Mouse (Mus musculus) ZHBTc4 (cell line): ENCODE measurements at regions not wholly inside any gene's neighbourhood (a gene's known extent, or its start where the extent isn't known, plus 50 kb on each side); places are given as distances from the start of the nearest gene placed in this dataset.

ENCODE experiments used
- DNase-seq: peaks from one replicate; pipeline ENCODE4 v3.0.0-alpha.2; 2011; ENCODE audit warnings: low read depth, low spot score

DNA sequence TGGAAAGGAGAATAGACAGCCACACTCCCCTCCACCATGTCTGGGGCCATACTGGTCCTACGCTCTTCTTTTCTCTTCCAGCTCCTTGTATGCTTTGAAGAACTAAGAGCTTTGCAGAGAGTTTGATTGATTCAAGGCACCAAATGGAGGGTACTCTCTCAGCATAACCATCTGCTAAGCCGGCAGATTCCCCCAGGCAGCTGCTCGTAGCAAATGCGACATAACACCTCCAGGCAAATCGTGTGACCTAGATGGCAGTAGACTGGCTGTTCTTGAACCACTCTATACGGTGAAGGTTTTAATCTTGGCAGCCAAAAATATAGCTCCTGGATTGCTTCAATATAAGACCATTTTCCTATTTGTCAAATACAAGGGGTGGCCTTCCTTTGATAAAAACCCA lies 191.8 kb upstream of the Pabpc6 start:
- no peak for DNase-seq

- no peak for DNase-seq
Observed at GRCm38 (mm10) chr17:9848559-9849357, 179.2 kb upstream of the Pabpc6 start.

DNA sequence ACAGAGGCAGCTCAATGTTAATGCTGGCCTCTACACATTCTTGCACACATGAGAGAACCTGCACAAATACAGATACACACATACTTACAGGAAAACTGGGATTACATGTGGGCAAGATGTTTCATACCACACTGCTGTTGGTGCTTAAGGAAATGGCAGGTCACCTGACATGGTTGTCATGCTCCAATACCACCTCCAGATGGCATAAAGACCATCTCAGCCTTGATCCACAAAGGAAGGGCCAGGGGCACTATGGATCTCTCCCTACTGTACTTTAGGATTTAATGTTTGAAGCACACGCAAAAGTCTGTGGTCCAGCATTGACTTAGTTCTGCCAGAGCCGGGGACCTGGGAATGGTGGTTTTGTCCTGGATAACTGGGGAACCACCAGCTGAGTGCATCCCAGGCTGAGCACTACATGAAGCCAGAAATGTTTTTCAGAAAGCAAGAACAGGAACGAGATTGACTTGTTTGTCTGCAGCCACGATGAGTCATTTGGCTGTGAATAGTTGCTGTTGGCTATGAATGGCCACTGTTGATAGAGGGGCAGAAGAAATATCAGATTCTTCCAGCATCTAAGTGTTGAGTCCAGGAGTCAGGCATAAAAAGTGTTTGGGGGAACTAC lies 176.0 kb upstream of the Pabpc6 start:
- no peak for DNase-seq

GRCm38 (mm10) chr17:9841103-9841502 lies 171.6 kb upstream of the Pabpc6 start:
- DNase-seq: no peak

GRCm38 (mm10) chr17:9839256-9839655 lies 169.7 kb upstream of the Pabpc6 start:
- DNase-seq: no peak

DNA sequence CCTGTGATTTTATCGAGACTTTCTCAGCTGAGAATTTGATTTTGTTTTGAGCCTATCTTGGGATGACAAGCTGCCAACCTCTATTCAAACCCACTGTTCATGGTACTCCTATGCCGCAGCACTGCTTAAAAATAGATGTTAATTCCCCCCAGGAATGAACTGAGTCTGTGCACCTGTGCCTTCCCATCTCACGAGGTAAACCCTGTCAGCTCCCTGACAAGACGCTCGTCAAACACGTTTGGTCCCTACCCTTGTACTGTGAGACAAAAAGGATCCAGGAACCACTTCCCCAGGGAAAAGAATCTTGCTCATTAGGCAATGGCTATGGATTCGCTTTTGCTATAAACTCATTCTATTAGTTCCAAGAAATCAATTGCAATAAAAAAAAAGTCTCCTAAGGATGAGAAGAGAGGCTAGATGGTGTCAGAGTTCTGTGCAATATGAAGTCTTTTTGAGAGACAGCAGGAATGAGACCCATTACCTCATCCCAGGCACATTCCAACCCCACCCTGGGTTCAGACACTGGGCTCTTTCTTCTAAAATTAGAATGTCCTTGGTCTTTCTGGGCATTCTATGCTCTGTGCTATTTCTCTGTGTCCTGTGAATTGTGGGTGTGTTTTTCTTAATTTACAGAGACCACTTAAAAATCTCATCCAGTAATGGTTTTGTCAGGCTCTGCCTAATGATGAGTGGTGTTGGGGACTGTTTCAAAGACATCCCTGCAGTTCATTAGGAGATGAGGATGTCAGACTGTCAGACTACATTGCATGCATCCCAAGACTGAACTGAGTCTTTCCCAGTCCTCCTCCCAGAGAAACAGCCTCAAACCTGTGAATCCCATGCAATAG lies 167.7 kb upstream of the Pabpc6 start:
- peak; percentile 13 for DNase-seq

DNA sequence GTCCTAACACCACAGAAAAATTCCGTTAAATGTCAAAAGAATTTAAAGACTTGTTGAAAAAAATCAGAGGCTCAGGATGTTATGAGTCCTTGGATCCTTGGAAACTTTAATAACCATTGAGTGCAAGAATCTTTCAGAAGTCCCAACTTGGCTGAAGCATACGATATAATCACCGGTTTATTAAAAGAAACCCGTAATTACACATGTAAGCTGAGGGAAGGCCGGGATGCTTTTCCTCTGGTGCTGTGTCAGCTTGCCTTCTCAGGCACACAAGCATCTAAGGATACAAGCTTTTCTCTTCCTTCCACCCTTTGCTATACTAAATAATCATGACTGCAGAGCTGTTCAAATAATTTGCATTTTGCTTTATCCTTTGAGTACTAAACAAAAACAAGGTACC lies 160.4 kb upstream of the Pabpc6 start:
- no peak for DNase-seq

- no peak for DNase-seq
Observed at GRCm38 (mm10) chr17:9821358-9821757, 151.8 kb upstream of the Pabpc6 start.

DNA sequence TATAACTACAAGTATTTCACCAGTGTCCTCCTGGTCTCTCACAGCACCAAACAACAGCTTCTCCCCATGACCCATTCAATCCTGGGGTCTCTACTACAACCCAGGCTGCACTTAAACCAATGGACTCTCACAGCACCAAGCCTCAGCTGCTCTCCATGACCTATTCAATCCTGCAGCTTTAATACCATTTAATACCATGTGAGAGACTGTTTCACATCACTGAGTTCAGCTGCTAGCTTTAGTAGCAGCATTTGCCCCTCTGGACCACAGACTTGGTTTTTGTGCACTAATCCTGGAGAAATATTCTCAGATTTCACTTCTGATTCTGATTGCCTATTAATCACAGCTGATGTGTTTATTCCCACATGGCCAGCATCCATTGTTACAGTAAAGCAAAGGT lies 147.5 kb upstream of the Pabpc6 start:
- DNase-seq: no peak

DNA sequence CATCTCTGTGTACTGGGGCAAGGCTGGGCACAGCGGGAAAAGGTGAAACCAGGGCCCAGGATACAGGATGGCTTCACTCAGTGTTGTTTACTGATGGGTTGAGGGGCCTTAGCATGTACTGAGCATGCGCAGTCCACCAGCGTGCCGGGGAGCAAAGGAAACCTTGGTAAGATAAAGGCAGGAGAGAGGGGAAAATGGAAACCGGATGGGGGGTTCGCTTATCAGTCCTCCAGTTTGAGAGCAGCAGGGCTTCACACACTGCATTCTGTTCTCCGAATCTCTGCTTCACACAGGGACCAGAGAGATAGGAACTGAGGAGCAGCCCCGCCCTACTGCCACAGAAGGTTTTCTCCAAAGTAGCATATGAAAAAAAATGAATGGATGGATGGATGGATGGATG lies 127.6 kb upstream of the Pabpc6 start:
- no peak for DNase-seq

DNA sequence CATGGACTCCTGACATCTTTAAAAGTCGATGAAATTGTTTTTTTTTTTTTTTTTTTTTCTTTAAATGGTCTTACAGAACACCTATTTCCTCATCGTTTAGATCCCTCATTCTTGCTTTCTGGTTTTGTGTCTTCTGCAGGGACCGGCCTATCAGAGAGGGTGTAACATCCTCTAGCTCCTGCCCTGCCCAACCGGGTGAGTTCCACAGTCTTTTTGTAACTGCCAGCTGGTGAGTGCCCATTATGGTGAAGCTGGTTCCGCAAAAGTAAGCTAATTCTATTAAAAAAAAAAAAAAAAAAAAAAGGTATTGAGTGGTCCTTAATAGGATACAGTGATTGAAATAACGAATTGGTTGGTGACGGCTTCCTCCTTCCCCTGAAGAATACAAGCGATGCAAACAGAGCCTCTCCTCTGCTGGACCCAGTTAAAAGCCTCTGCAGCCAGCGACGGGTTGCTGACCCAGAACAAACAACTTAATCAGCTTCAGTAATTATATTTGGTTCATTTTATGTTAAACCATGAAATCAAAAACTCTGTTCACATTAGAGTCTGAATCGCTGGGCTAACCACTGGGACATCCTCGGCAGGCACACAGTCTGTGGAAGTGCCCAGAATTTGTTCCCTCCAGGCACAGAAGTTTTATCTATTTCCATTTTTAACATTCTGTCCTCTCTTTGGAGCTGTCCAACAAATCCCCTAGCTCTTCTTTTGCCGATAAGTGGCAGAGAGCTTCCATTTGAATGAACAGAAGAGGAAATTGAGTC lies 126.9 kb upstream of the Pabpc6 start:
- no peak for DNase-seq

DNA sequence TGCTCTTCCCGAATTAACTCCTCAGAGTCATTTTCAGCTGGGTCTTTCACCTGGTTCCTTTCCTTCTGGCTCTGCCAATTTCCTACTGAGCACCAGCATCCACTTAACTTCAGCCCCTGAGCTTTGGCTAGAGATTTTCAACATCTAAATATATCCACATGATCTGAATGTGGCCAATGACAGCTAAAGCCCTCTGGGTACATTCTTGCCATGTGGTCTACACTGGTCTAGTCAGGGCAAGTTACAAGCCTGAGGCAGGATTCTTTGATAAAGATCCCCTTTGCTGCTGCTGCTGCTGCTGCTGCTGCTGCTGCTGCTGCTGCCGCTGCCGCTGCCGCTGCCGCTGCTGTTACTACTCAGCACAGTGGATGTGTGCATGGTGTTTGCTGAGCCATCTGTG lies 109.3 kb upstream of the Pabpc6 start:
- DNase-seq: no peak

DNA sequence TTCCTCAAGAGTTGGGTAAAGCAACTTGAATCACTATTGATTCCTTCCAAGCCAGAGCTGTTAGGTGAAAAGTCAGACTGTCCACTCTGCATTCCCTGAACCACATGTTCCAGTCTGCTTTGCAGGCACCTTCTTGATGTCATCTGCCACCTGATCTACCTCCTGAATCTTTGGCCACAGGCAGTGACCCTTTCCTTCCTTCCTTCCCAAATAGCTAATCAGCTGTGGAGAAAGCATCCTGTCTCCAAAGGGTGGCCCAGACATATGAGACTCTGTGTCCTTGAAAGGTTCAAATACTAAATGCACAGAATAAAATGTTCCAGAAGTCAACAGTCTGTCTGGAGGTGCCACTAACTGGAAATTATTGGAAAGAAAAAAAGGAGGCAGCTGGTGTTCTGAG lies 107.6 kb upstream of the Pabpc6 start:
- no peak for DNase-seq

GRCm38 (mm10) chr17:9776286-9777016 lies 106.9 kb upstream of the Pabpc6 start:
- no peak for DNase-seq

DNA sequence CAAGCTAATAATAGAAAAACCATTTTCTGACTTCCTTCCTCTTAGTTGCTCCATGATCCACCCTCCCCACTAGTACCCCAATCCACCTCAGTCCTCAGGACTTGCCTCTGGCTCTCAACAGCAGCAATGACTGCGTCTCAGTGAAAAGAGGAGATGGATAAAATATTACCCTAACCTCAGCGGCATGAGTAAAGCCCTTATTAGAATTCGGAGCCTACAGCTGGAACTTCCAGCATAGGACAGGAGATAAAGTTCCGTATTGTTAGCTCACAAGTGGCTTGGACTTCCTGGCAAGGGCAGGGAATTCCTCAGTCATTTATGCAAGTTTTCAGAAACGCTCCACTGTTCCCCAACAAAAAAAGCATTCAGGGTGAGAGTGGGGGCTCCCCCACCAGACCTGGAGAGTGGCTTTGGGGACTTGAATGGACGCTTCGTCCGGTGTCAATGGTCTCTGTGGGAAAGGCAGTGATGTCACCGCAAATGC lies 106.2 kb upstream of the Pabpc6 start:
- DNase-seq: no peak

GRCm38 (mm10) chr17:9774740-9775629 lies 105.5 kb upstream of the Pabpc6 start:
- no peak for DNase-seq

GRCm38 (mm10) chr17:9773744-9774143 lies 104.2 kb upstream of the Pabpc6 start:
- no peak for DNase-seq

- peak; percentile 20 for DNase-seq
Observed at GRCm38 (mm10) chr17:9768275-9768674, 98.8 kb upstream of the Pabpc6 start.

DNA sequence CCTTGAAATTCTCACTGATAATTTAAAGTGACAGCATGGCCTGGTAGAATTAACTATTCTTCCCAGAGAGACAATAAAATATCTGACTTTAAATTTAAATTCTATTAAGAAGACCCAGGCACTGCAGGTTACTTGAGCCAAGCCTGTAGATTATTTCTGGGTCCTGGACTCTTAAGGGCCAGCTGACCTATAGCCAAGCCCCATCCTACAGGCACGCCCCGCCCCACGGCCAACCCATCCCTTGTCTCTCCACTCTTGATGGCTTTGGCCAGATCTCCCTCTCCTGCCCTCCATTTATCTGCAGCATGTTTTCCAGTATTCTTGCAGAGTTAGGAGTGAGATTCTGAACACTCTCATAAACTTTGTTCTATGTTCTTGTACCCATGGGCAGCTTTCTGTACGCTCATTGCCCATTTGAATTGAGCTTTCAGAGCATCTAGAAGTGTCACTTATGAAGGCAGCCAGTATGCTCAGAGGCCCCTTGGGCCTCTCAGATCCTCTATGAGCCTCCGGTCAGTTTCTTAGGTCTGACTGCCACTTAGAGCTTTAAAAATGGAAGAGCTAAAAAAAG lies 96.2 kb upstream of the Pabpc6 start:
- no peak for DNase-seq
